Mouse (Mus musculus) stomach, postnatal 0 days (tissue): ENCODE measurements around the gene Pgm2l1.

ENCODE experiments used
- CTCF ChIP-seq: IDR thresholded peaks from 2 replicates; pipeline ENCODE4 v1.5.1; 2016; ENCODE audit warnings: antibody characterized with exemption, low read depth, mild to moderate bottlenecking, moderate library complexity
- EP300 ChIP-seq: optimal IDR thresholded peaks from 2 replicates; pipeline ENCODE3; 2016; ENCODE audit warnings: antibody characterized with exemption

- TF ChIP-seq CTCF (no peak), EP300 (no peak)
These were observed 47.8 kb upstream of the Pgm2l1 start for GRCm38 (mm10) chr7:100179394-100179793.
